Mouse (Mus musculus): ENCODE measurements at regions not wholly inside any gene's neighbourhood (a gene's known extent, or its start where the extent isn't known, plus 50 kb on each side); places are given as distances from the start of the nearest gene placed in this dataset.

- H3K9me3 ChIP-seq (replicated peaks; ENCODE audit: control insufficient read depth, insufficient read depth, low read length, poor library complexity, severe bottlenecking) = no peaks in the 10 kb centered on the region
- no peaks in the 10 kb centered on the region for H3K36me3 ChIP-seq (ENCODE audit: control insufficient read depth, insufficient read depth, low read length, poor library complexity, severe bottlenecking)
- no peak overlapping the region for H3K4me3 ChIP-seq (ENCODE audit: low read depth, low read length)
- no peak overlapping the region for H3K27ac ChIP-seq (ENCODE audit: insufficient read depth, low read length)
- H3K9ac ChIP-seq (ENCODE audit: low read depth, poor library complexity, severe bottlenecking) = no peak overlapping the region
- no peaks in the 10 kb centered on the region; the same call in none of the 2 replicates for H3K27me3 ChIP-seq (ENCODE audit: control insufficient read depth, insufficient read depth, low read length, poor library complexity, severe bottlenecking)
- no peaks in the 10 kb centered on the region for H3K4me1 ChIP-seq (ENCODE audit: control insufficient read depth, insufficient read depth, low read length)
- TF ChIP-seq EP300 (IDR thresholded peaks at IDR 0.05; ENCODE audit: insufficient read depth, low read depth, low read length) (no peak), POLR2A (IDR thresholded peaks at IDR 0.05; ENCODE audit: insufficient read depth, low read length) (no peak), CTCF (IDR thresholded peaks at IDR 0.05; ENCODE audit: low read depth, low read length) (no peak)
Measured at GRCm38 (mm10) chr11:19118258-19118657, 99.5 kb upstream of the Meis1 start.

DNA sequence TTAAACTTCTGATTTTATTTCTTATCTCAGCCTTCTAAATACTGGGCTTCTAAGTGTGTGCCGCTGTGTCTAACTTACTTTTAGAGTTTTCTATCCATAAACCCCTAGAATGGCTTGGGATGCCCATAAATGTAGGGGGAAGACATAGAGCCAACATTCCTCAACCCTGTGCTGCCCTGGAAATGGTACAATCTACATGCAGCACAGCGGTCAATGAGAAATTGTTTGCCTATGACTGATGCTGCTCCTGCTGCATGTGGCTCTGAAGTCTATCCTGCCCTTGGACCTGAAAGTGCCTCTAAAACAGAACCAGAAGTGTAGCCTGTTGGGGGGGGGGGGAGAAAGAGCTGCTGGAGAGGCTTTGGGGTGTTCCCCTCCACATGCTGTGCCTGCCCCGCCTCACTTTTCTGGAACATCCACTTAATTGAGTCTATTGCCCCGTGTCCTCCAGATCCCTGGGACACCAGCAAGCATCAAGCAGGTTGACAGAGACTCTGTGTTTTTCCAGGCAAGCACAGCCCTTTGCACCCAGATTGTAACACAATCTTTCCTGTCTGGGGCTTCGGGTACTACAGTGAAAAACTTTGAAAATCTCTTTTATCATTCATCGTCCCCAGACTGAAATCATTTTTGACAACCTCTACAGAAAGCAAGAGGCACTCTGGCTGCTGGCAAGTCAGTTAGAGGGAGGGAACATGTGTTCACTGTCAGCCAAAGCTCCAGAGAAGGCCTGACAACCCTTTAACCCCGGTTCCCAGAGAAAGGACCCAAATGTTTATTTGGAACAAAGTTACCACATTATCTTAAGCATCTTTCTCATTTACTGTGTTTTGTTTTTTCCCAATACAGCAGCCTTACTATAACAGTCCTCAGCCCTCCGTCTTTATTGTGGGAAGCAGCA lies 101.4 kb upstream of the Meis1 start:
- no peaks in the 10 kb centered on the region for H3K9me3 ChIP-seq (replicated peaks; ENCODE audit: control insufficient read depth, insufficient read depth, low read length, poor library complexity, severe bottlenecking)
- no peak for TF ChIP-seq POLR2A (IDR thresholded peaks at IDR 0.05; ENCODE audit: insufficient read depth, low read length)
- TF ChIP-seq CTCF (IDR thresholded peaks at IDR 0.05; ENCODE audit: low read depth, low read length) = no peak
- TF ChIP-seq EP300 (IDR thresholded peaks at IDR 0.05; ENCODE audit: insufficient read depth, low read depth, low read length) = no peak
- H3K27me3 ChIP-seq (ENCODE audit: control insufficient read depth, insufficient read depth, low read length, poor library complexity, severe bottlenecking) = no peaks in the 10 kb centered on the region; the same call in none of the 2 replicates
- no peak overlapping the region for H3K9ac ChIP-seq (ENCODE audit: low read depth, poor library complexity, severe bottlenecking)
- no peaks in the 10 kb centered on the region for H3K36me3 ChIP-seq (ENCODE audit: control insufficient read depth, insufficient read depth, low read length, poor library complexity, severe bottlenecking)
- no peak overlapping the region for H3K27ac ChIP-seq (ENCODE audit: insufficient read depth, low read length)
- H3K4me1 ChIP-seq (ENCODE audit: control insufficient read depth, insufficient read depth, low read length) = no peaks in the 10 kb centered on the region
- no peak overlapping the region for H3K4me3 ChIP-seq (ENCODE audit: low read depth, low read length)

DNA sequence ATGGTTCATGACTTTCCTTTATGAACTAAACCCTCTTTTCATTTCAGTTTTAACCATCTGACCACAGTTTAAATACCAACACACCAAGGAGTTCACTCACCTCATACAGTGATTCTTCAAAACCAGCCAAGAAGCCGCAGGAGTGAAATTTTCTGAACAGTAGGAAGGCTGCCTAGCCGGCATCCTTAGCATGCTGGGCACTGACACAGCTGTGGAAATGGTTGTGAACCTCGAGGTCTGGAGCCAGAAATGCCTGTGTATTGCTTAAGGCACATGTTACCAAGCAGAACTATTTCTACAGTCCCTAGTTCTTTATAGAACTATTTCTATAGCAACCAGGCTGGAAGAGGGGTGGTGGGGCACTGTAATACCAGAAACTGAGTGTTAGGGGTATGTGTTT lies 102.1 kb upstream of the Meis1 start:
- Histone ChIP-seq H3K36me3 (ENCODE audit: control insufficient read depth, insufficient read depth, low read length, poor library complexity, severe bottlenecking) (no peaks in the 10 kb centered on the region), H3K9me3 (replicated peaks; ENCODE audit: control insufficient read depth, insufficient read depth, low read length, poor library complexity, severe bottlenecking) (no peaks in the 10 kb centered on the region), H3K4me1 (ENCODE audit: control insufficient read depth, insufficient read depth, low read length) (no peaks in the 10 kb centered on the region), H3K4me3 (ENCODE audit: low read depth, low read length) (no peak overlapping the region), H3K9ac (ENCODE audit: low read depth, poor library complexity, severe bottlenecking) (no peak overlapping the region), H3K27ac (ENCODE audit: insufficient read depth, low read length) (no peak overlapping the region), H3K27me3 (ENCODE audit: control insufficient read depth, insufficient read depth, low read length, poor library complexity, severe bottlenecking) (no peaks in the 10 kb centered on the region; the same call in none of the 2 replicates)
- TF ChIP-seq EP300 (IDR thresholded peaks at IDR 0.05; ENCODE audit: insufficient read depth, low read depth, low read length) (no peak), CTCF (IDR thresholded peaks at IDR 0.05; ENCODE audit: low read depth, low read length) (no peak), POLR2A (IDR thresholded peaks at IDR 0.05; ENCODE audit: insufficient read depth, low read length) (no peak)

GRCm38 (mm10) chr11:19135375-19136050 lies 116.7 kb upstream of the Meis1 start:
- Histone ChIP-seq H3K9me3 (replicated peaks; ENCODE audit: control insufficient read depth, insufficient read depth, low read length, poor library complexity, severe bottlenecking) (no peaks in the 10 kb centered on the region), H3K4me1 (ENCODE audit: control insufficient read depth, insufficient read depth, low read length) (no peaks in the 10 kb centered on the region), H3K4me3 (ENCODE audit: low read depth, low read length) (no peak overlapping the region), H3K36me3 (ENCODE audit: control insufficient read depth, insufficient read depth, low read length, poor library complexity, severe bottlenecking) (no peaks in the 10 kb centered on the region), H3K27me3 (ENCODE audit: control insufficient read depth, insufficient read depth, low read length, poor library complexity, severe bottlenecking) (no peaks in the 10 kb centered on the region), H3K9ac (ENCODE audit: low read depth, poor library complexity, severe bottlenecking) (no peak overlapping the region), H3K27ac (ENCODE audit: insufficient read depth, low read length) (no peak overlapping the region)
- TF ChIP-seq POLR2A (IDR thresholded peaks at IDR 0.05; ENCODE audit: insufficient read depth, low read length) (no peak), EP300 (IDR thresholded peaks at IDR 0.05; ENCODE audit: insufficient read depth, low read depth, low read length) (no peak), CTCF (IDR thresholded peaks at IDR 0.05; ENCODE audit: low read depth, low read length) (no peak)

- H3K9me3 ChIP-seq (replicated peaks; ENCODE audit: control insufficient read depth, insufficient read depth, low read length, poor library complexity, severe bottlenecking) = no peaks in the 10 kb centered on the region
- H3K36me3 ChIP-seq (ENCODE audit: control insufficient read depth, insufficient read depth, low read length, poor library complexity, severe bottlenecking) = no peaks in the 10 kb centered on the region
- no peak overlapping the region for H3K27ac ChIP-seq (ENCODE audit: insufficient read depth, low read length)
- H3K27me3 ChIP-seq (ENCODE audit: control insufficient read depth, insufficient read depth, low read length, poor library complexity, severe bottlenecking) = no peaks in the 10 kb centered on the region
- TF ChIP-seq EP300 (IDR thresholded peaks at IDR 0.05; ENCODE audit: insufficient read depth, low read depth, low read length) = no peak
- no peak for TF ChIP-seq CTCF (IDR thresholded peaks at IDR 0.05; ENCODE audit: low read depth, low read length)
- no peak for TF ChIP-seq POLR2A (IDR thresholded peaks at IDR 0.05; ENCODE audit: insufficient read depth, low read length)
- no peak overlapping the region for H3K9ac ChIP-seq (ENCODE audit: low read depth, poor library complexity, severe bottlenecking)
- H3K4me1 ChIP-seq (ENCODE audit: control insufficient read depth, insufficient read depth, low read length) = no peaks in the 10 kb centered on the region
- no peak overlapping the region for H3K4me3 ChIP-seq (ENCODE audit: low read depth, low read length)
Measured at GRCm38 (mm10) chr11:19138423-19138822, 119.6 kb upstream of the Meis1 start.

- no peaks in the 10 kb centered on the region for H3K27me3 ChIP-seq (ENCODE audit: control insufficient read depth, insufficient read depth, low read length, poor library complexity, severe bottlenecking)
- no peak overlapping the region for H3K27ac ChIP-seq (ENCODE audit: insufficient read depth, low read length)
- no peak overlapping the region for H3K9ac ChIP-seq (ENCODE audit: low read depth, poor library complexity, severe bottlenecking)
- H3K4me1 ChIP-seq (ENCODE audit: control insufficient read depth, insufficient read depth, low read length) = no peaks in the 10 kb centered on the region
- TF ChIP-seq CTCF (IDR thresholded peaks at IDR 0.05; ENCODE audit: low read depth, low read length) = no peak
- TF ChIP-seq EP300 (IDR thresholded peaks at IDR 0.05; ENCODE audit: insufficient read depth, low read depth, low read length) = no peak
- no peak for TF ChIP-seq POLR2A (IDR thresholded peaks at IDR 0.05; ENCODE audit: insufficient read depth, low read length)
- no peaks in the 10 kb centered on the region for H3K36me3 ChIP-seq (ENCODE audit: control insufficient read depth, insufficient read depth, low read length, poor library complexity, severe bottlenecking)
- no peaks in the 10 kb centered on the region for H3K9me3 ChIP-seq (replicated peaks; ENCODE audit: control insufficient read depth, insufficient read depth, low read length, poor library complexity, severe bottlenecking)
- no peak overlapping the region for H3K4me3 ChIP-seq (ENCODE audit: low read depth, low read length)
Measured at GRCm38 (mm10) chr11:19138831-19139230, 120.0 kb upstream of the Meis1 start.
